Mouse (Mus musculus) left cerebral cortex, postnatal 4 days (tissue): ENCODE measurements around the gene Taf1d. TPM values are rescaled to one million over a fixed set of nuclear protein-coding genes. Genes with fewer than 3 reads are reported as not detected.
"Not testable (repeated sequence)": the region's sequence is repeated elsewhere in the genome, so short reads cannot be mapped to it uniquely, and the experiment has no call there.

Experiments
- DNase-seq: peaks from one replicate; pipeline ENCODE4 v3.0.0-alpha.2; 2022
- intact Hi-C: fragments of 180-260 bp; cut with DNase I; formaldehyde crosslinking; loops from one replicate; pipeline ENCODE4 v1.15.1; 2025
- total RNA-seq, 2 experiments: library from RNA; stranded (reverse); gene quantifications; 2 replicates each; pipeline ENCODE4 v1.2.3; 2021

The Taf1d gene
- total RNA-seq, 2 experiments from 2014 or later: 66.8 to 67.2 TPM

DNA sequence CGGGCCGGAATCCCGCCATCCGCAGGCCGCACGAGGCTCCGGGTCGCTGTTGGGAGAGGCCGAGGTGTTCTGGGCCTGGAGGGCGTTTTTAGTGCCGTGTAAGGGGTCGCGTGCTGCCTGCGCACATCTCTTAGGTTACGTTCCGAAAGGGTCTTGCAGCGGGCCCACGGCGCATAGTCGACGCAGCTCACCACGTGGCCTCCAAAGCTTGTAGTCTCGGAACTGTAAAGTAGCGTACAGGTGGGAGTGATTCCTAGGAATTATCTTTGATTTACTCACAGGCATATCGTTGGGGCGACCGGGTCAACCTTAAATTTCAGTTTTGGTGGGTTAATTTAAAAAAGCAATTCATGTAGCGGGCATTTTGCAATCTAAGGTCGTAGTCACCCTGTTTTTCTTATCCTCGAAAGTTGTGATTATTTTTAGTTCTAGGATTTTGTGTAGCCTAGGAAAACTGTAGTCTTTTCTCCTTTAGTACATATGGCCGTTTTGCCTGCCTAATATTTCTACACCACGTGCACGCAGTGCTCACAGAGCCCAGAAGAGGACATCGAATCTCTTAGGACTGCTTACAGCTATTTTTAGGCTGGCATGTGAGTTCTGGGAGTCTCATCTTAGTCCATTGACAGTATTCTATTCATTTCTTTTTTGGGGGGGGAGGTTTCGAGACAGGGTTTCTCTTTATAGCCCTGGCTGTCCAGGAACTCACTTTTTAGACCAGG, 545 bp downstream of the Taf1d start, which contains the start of gene 4931406C07Rik:
Gene 4931406C07Rik, minus strand, starts transcription at position 51 of the 722 bp plus-strand sequence.
- DNase-seq: no peak
- intact Hi-C loops: no loop called here

- intact Hi-C loops: no loop called here
- no peak for DNase-seq
Measured at GRCm38 (mm10) chr9:15307257-15307656, 1.2 kb downstream of the Taf1d start.

DNA sequence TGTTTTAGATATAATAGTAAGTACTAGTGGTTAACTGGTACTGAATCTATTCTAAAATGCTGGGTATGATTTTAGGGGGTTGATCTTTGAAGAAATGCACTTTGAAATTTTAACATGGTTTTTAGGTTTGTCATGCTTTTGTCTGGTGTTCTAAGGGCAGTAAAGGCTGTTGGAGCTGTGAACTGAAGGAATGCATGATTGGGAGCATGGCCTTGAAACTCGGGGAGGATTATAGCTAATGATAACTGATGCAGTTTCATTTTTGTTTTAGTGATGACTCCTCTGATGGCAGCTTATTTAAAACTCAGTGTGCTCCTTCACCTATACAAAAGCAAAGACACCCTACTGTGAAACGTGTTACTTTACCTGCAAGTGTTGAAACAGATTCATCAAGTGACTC, 2.2 kb downstream of the Taf1d start:
- intact Hi-C loops: no loop called here
- no peak for DNase-seq

DNA sequence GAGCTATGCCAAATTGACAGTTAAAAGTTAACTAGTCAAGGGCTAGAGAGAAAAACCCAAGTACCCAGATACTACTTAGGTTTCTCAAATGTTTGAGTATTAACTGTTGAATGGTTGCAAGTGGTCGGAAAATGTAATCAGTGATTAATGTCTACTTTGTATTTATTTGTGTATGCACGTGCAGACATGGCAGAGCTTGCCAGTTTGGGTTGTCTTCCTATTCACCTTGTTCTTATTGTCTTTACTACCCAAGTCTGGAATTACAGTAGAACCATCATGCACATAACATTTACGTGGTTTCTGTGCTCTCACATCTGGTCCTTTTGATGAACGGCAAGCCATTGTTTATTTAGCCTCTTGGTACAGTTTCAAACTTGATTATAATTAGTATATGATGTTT, 3.4 kb downstream of the Taf1d start:
- no peak for DNase-seq
- intact Hi-C loops: no loop called here

GRCm38 (mm10) chr9:15310179-15310578, 4.2 kb downstream of the Taf1d start:
- intact Hi-C loops: loop anchor here (5.0 kb wide), 1 partner anchor 38 kb away; no protein-coding TSS in a partner anchor
- DNase-seq: no peak

GRCm38 (mm10) chr9:15312054-15312735, 6.2 kb downstream of the Taf1d start:
- no peak for DNase-seq
- intact Hi-C loops: loop anchor here (5.0 kb wide), 1 partner anchor 40 kb away; no protein-coding TSS in a partner anchor

DNA sequence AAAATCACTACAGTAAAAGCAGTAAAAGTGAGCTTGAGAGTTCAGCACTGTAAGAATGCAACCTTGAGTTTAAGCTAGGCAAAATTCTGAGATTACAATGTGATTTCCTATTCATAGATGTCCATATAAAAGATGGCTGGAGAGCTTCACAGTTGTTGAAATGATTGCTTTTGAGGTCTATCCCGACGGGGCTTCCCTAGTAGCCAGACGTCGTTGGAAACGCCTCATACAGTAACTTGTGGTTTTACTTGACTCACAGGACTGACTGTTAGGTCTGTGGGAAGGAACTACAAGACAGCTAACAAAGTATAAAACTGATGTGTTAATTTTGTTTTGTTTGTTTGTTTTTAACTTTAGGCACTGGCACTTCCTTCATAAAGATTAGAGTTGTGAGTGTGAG, 7.6 kb downstream of the Taf1d start:
- intact Hi-C loops: loop anchor here (5.0 kb wide), 1 partner anchor 41 kb away; no protein-coding TSS in a partner anchor
- no peak for DNase-seq

DNA sequence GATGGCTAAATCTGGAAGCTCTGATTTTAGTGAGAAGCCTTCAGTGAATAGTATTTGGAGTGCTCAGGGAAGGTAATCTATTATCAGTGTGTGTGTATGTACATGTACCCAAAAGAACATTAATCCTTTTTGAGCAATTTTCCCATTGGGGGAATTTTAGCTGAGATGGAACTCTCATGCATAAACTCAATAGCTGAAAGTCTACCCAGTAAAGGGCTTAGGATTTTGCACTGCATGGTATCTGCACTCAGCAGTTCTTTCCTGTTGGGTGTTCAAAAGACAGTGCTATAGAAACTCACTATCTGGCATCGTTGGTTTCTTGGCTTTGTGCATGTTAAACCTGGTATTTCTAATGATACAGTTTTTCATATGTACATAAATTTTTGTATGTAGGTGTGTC, 8.6 kb downstream of the Taf1d start:
- intact Hi-C loops: loop anchor here (5.0 kb wide), 1 partner anchor 42 kb away; no protein-coding TSS in a partner anchor
- DNase-seq: no peak

DNA sequence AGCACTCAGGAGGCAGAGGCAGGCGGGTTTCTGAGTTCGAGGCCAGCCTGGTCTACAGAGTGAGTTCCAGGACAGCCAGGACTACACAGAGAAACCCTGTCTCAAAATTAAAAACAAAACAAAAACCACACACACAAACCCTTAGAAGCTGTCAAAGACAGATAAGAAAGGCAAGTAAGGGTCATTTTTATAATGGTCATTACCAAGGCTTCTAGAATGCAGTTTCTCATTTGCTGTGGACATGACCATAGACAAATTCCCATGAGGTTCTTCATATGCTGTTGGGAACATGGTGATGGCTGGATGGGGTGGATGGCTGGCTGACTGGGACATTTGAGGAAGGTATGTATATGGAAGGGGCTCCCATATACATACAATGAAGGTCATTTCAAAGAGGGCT, 10.3 kb downstream of the Taf1d start:
- intact Hi-C loops: not testable (repeated sequence)

GRCm38 (mm10) chr9:15317223-15318169, 11.5 kb downstream of the Taf1d start:
- no peak for DNase-seq
- intact Hi-C loops: no loop called here

More for the DNA sequence above, 10.3 kb downstream of the Taf1d start:
- not testable (repeated sequence) for DNase-seq

DNA sequence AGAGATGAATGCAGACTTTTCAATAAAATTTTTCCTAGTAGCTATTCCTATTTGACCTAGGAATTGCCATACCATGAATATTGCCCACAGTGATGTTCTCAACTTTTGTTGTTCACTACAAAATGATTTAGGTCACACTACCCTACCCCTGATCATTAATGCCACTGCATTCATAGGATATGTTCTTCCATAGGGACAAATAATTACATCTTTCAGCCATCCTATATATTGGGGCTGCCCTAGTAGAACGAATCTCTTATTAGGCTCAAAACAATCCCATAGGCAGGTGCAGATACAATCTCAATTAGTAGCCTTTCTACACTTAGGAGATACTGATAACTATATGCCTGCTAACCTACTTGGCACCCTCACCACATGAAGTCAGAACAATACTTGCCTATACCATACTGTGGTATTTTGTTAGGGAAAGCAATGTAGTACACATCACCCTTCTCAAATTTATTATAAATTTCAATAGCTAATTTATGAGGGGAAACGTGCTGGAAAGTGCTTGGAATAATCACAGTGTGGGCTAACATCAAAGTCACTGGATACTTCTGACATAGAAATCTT, 12.2 kb downstream of the Taf1d start:
- no peak for DNase-seq
- intact Hi-C loops: no loop called here

DNA sequence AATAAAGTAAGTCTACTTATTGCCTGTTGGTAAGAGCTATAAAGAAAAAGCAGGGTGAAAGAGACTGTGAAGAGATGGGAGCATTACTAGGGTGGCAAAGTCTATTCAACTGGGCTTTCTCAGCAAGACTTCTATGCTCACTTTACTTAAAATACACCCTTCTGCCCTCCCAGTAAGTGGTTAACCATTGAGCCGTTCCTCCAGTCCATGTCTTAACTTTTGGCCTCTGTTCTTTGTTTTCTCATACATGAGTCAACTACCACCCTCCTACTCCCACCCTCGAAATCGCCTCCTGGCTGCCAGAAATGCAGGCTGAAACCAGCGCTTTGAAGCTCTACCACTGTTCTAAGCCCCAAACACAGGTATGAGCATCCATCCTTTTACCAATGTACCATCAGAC, 31.8 kb downstream of the Taf1d start:
- intact Hi-C loops: no loop called here
- no peak for DNase-seq

DNA sequence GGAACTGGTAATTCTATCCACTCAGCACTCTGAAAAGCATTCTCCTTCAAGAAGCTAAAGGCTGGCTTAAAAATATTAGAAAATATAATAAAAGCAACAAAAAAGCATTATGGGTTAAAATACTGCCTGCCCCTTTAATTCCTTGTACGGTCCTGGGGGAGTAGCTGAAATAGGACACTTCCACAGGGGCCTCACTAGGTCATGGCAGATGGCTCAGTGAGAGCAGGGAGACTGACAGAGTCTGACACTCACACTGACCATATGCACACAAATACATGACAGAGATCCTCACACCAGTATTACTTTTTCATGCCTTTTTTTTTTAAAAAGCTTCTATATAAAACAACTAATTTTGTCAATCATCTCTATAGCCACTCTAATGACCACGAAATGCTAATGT, 43.9 kb downstream of the Taf1d start:
- DNase-seq: no peak
- intact Hi-C loops: no loop called here

DNA sequence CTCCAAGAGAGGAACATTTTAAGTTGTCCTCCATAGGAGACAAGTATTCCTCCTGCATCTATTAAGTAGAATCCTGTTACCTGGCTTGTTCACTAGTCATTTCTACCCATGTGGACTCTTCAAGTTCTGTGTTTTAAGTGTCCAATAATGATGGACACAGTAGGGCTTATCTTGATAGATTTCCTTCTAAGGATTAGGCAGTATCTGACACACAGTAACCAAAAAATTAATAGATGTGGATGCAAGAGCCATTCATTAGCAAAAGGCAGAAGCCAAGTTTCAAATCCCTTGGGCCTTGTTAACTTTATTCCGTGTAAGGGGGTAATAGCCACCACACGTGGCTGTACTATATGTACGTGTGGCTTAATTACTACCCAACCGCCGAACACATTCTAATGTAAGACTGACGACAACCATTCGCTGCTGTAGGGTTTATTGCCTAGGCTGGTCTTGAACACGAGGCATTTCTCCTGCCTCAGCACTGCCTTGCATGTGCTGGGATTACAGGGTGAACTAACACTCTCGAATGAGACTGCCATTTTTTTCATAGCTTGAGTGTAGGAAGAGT, 51.0 kb downstream of the Taf1d start:
- intact Hi-C loops: no loop called here
- DNase-seq: no peak

- peak; percentile 98 for DNase-seq
- intact Hi-C loops: no loop called here
Measured at GRCm38 (mm10) chr9:15357484-15358275, 51.7 kb downstream of the Taf1d start, which contains the start of gene Cep295. Gene Cep295, minus strand, starts transcription at chr9:15357788.

DNA sequence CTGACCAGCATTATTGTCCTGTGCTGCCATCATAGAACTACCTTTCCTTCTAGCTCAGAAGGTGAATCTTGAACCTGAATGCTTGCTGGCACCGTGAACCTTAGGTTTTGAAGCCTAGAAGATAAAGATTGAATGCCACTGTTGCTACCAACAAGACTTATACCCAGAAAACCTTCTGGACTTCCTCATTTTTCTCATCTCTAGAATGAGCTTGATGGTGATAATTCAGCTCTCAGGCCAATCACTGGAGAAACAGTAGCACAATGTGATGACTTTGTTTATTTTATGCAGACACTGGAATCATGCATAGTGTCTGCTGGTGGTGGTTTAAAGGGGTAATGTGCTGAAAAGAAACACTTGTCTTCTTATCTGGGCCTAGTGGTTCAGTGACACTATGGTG, 58.8 kb downstream of the Taf1d start:
- DNase-seq: no peak
- intact Hi-C loops: loop anchor here (5.0 kb wide), 1 partner anchor 127 kb away; the partner anchor contains the start of gene Smco4

- DNase-seq: no peak
- intact Hi-C loops: loop anchor here (2.0 to 5.0 kb wide), 2 partner anchors 126 to 315 kb away; partner anchors contain the start of gene Smco4
Measured at GRCm38 (mm10) chr9:15365856-15366255, 59.8 kb downstream of the Taf1d start.

GRCm38 (mm10) chr9:15366260-15366659, 60.2 kb downstream of the Taf1d start:
- no peak for DNase-seq
- intact Hi-C loops: loop anchor here (2.0 to 5.0 kb wide), 2 partner anchors 126 to 315 kb away; partner anchors contain the start of gene Smco4
